Mouse (Mus musculus) intestine, embryonic 15.5 days (tissue): Measurements from ENCODE around the gene Map3k6. TPM values are rescaled to one million over a fixed set of nuclear protein-coding genes. Genes with fewer than 3 reads are reported as not detected.

Experiments
- ATAC-seq: fragments of 200-750 bp; cut with Nextera tagmentation; 2 replicates; pipeline ENCODE4 v1.8.0; 2017; ENCODE audit warnings: moderate TSS enrichment, moderate library complexity
- H3K27ac ChIP-seq: fragments of 300-500 bp; sonication (generic); 2 replicates; pipeline ENCODE4 v1.5.1; 2015; ENCODE audit warnings: mild to moderate bottlenecking, inconsistent platforms
- H3K27me3 ChIP-seq: fragments of 300-500 bp; sonication (generic); replicated peaks from 2 replicates; pipeline ENCODE4 v1.6.1; 2015; ENCODE audit warnings: inconsistent platforms
- H3K36me3 ChIP-seq: fragments of 300-500 bp; sonication (generic); 2 replicates; pipeline ENCODE4 v1.6.1; 2015; ENCODE audit warnings: inconsistent platforms
- H3K4me1 ChIP-seq: fragments of 300-500 bp; sonication (generic); replicated peaks from 2 replicates; pipeline ENCODE4 v1.6.1; 2015; ENCODE audit warnings: inconsistent platforms
- H3K4me2 ChIP-seq: fragments of 300-500 bp; sonication (generic); replicated peaks from 2 replicates; pipeline ENCODE4 v1.6.1; 2015; ENCODE audit warnings: mild to moderate bottlenecking, inconsistent platforms
- H3K4me3 ChIP-seq: fragments of 300-500 bp; sonication (generic); replicated peaks from 2 replicates; pipeline ENCODE4 v1.5.1; 2015; ENCODE audit warnings: inconsistent platforms
- H3K9ac ChIP-seq: fragments of 300-500 bp; sonication (generic); 2 replicates; pipeline ENCODE4 v1.6.1; 2015; ENCODE audit warnings: inconsistent platforms
- H3K9me3 ChIP-seq: fragments of 300-500 bp; sonication (generic); 2 replicates; pipeline ENCODE4 v1.6.1; 2016; ENCODE audit warnings: inconsistent platforms
- WGBS: fragments of 180-500 bp; shearing (Covaris S2); methylation state at CpG from one replicate; pipeline ENCODE4 v1.1.7; 2015; 5-methylcytosine and 5-hydroxymethylcytosine counted together
- polyA plus RNA-seq: library from polyadenylated mRNA; unstranded; fragments of >200 nt; fragmentation: Nextera tagmentation; extraction: Ambion mirVana; gene quantifications from 2 replicates; pipeline ENCODE4 v1.2.1, GENCODE M21; 2015

The Map3k6 gene
- polyA plus RNA-seq, 1 experiment from 2014 or later, result 3.0 TPM

DNA sequence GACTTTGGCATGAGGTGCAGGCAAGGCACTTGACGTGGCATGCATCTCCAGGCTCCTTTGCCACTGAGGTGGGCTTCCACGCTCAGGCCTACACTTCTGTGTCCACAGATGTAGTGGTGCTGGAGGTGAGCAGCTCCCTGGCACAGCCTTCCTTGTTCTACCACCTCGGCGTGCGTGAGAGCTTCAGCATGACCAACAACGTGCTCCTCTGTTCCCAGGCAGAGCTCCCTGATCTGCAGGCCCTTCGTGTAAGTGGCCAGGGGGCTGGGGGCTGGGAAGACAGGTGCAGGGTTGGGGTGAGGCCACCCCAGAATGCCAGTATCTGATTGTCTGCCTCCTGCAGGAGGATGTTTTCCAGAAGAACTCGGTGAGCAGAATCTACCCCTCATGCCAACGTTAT is 2.1 kb downstream of the Map3k6 start:
- H3K9ac ChIP-seq, result no peak overlapping the region
- no peaks in the 10 kb centered on the region for H3K9me3 ChIP-seq
- H3K27ac ChIP-seq, result no peak overlapping the region
- no peaks in the 10 kb centered on the region for H3K36me3 ChIP-seq
- no peak overlapping the region for H3K4me3 ChIP-seq
- peaks cover 24% of the 10 kb centered on the region for H3K27me3 ChIP-seq
- H3K4me1 ChIP-seq, result peaks cover 10% of the 10 kb centered on the region; the same call in 1 of the 2 replicates
- WGBS, result 69% methylated on average over 9 of the region's 9 CpGs
- no peak overlapping the region for H3K4me2 ChIP-seq
- no peak for ATAC-seq

GRCm38 (mm10) chr4:133243538-133243937 is 2.9 kb downstream of the Map3k6 start:
- 28% methylated on average over 12 of the region's 13 CpGs for WGBS
- Histone ChIP-seq H3K27me3 (peaks cover 24% of the 10 kb centered on the region), H3K27ac (no peak overlapping the region), H3K9me3 (no peaks in the 10 kb centered on the region), H3K36me3 (no peaks in the 10 kb centered on the region), H3K9ac (no peak overlapping the region), H3K4me1 (peaks cover 10% of the 10 kb centered on the region; the same call in 1 of the 2 replicates), H3K4me2 (0 out of 2 replicates have a peak overlapping the region, but pooled peaks have one; percentile 14), H3K4me3 (no peak overlapping the region)
- ATAC-seq, result no peak

DNA sequence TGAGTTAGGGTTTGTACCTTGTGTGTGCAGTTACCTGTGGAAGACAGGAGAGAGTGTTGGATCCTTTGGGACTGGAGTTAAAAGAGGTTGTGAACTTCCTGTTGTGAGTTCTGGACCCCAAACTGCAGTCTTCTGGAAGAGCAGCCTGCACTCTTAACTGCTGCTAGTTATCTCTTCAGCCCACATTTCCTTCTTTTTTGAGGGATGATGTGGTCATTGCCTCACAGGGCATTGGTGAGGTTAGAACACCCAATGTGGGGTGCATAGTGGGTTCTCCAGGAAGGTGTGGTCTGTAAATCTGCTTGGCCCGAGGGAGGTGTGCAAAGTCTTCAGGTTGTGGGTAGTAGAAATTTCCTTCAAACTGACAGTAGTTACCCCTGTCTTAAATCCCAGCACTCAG is 3.7 kb downstream of the Map3k6 start:
- H3K4me1 ChIP-seq, result peaks cover 10% of the 10 kb centered on the region; the same call in 1 of the 2 replicates
- H3K27me3 ChIP-seq, result peaks cover 29% of the 10 kb centered on the region
- 74% methylated on average over 1 of the region's 1 CpGs for WGBS
- H3K36me3 ChIP-seq, result no peaks in the 10 kb centered on the region
- no peaks in the 10 kb centered on the region for H3K9me3 ChIP-seq
- no peak for ATAC-seq
- H3K9ac ChIP-seq, result no peak overlapping the region
- no peak overlapping the region for H3K4me3 ChIP-seq
- H3K27ac ChIP-seq, result no peak overlapping the region
- no peak overlapping the region for H3K4me2 ChIP-seq

- ATAC-seq, result no peak
- H3K27ac ChIP-seq, result no peak overlapping the region
- H3K4me3 ChIP-seq, result no peak overlapping the region
- H3K9ac ChIP-seq, result no peak overlapping the region
- peaks cover 16% of the 10 kb centered on the region for H3K4me1 ChIP-seq
- H3K4me2 ChIP-seq, result no peak overlapping the region
- WGBS, result 27% methylated on average over 15 of the region's 15 CpGs
- H3K36me3 ChIP-seq, result no peaks in the 10 kb centered on the region
- H3K9me3 ChIP-seq, result no peaks in the 10 kb centered on the region
- H3K27me3 ChIP-seq, result peaks cover 54% of the 10 kb centered on the region
These were observed 6.5 kb downstream of the Map3k6 start for GRCm38 (mm10) chr4:133247072-133247471.

DNA sequence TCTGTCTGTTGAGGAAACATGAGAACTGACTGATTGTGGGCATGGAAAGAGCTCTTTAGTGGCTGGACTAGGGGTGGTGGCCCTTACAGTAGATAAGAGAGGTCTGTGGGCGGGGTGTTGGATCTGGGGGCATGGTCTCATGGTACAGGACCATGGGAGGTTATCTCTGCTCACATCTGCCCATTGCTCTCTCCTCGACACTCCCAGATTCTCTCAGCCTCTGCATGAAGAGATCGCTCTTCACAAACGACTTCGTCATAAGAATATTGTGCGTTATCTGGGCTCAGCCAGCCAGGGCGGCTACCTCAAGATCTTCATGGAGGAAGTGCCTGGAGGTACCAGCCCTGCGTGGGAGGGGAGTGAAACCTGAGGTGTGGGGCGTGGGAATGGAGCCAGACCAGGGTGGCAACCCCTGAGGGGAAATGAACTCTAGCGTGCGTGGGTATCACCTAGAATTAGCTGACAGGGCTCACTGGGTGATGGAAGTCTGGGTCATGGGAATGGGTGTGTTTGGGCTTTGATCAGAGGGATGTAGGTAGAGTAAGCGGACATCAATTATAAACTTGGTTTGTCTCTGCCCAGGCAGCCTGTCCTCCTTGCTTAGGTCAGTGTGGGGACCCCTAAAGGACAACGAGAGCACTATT is 7.3 kb downstream of the Map3k6 start:
- Histone ChIP-seq H3K4me3 (no peak overlapping the region), H3K27ac (no peak overlapping the region), H3K27me3 (peaks cover 51% of the 10 kb centered on the region), H3K36me3 (no peaks in the 10 kb centered on the region), H3K4me2 (no peak overlapping the region), H3K9me3 (no peaks in the 10 kb centered on the region), H3K9ac (no peak overlapping the region), H3K4me1 (peaks cover 11% of the 10 kb centered on the region)
- 59% methylated on average over 13 of the region's 13 CpGs for WGBS
- no peak; the same call in 1 of the 2 replicates for ATAC-seq

- Histone ChIP-seq H3K4me1 (peaks cover 12% of the 10 kb centered on the region), H3K27me3 (peaks cover 53% of the 10 kb centered on the region), H3K4me2 (peak overlapping the region; percentile 77), H3K4me3 (peak overlapping the region; percentile 37), H3K9me3 (no peaks in the 10 kb centered on the region), H3K27ac (no peak overlapping the region), H3K9ac (peak overlapping the region; percentile 32; the same call in 1 of the 2 replicates), H3K36me3 (no peaks in the 10 kb centered on the region)
- 4% methylated on average over 22 of the region's 22 CpGs for WGBS
- peak; percentile 67 for ATAC-seq
These were observed 10.0 kb downstream of the Map3k6 start for GRCm38 (mm10) chr4:133250609-133251008.

DNA sequence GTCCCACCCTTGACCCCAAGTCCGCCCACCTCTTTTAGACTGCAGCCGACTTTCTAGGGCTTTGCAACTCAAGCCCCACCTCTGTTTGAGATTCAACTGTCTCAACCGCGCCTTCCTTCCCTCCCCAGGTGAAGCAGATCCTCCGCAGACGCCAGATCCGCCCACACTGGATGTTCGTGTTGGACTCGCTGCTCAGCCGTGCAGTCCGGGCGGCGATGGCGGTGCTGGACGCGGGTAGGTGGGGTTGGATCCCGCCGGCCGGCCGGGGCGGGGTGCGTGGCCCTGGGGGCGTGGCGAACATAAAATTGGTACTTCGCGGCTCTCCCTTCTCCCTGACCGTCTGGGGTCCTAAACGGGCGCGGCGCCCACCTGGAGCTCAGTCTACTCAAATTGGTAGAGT is 10.6 kb downstream of the Map3k6 start:
- H3K9me3 ChIP-seq, result no peaks in the 10 kb centered on the region
- peak overlapping the region; percentile 37 for H3K4me3 ChIP-seq
- no peak overlapping the region for H3K27ac ChIP-seq
- H3K9ac ChIP-seq, result peak overlapping the region; percentile 32; the same call in 1 of the 2 replicates
- no peaks in the 10 kb centered on the region for H3K36me3 ChIP-seq
- H3K27me3 ChIP-seq, result peaks cover 52% of the 10 kb centered on the region
- peaks cover 12% of the 10 kb centered on the region for H3K4me1 ChIP-seq
- WGBS, result 4% methylated on average over 31 of the region's 31 CpGs
- peak overlapping the region; percentile 77 for H3K4me2 ChIP-seq
- peak; percentile 38; the same call in 1 of the 2 replicates for ATAC-seq

DNA sequence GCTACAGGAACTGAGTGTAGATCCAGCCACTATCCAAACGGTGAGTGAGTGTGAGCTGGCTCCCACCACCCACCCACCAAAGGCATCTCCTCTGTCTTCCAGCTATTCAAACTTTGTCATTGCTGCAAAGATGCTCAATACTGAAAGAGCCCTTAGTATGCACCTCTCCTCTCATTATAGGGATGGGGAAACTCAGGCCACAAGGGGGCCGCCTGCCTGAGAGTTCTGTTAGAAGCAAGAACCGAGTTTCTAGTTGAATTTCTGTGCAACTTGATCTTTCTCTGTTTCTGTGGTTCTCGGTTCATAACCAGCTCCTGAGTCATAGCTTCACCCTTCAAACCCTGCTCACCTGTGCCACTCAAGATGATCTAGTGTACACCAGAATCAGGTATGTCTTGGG is 11.5 kb downstream of the Map3k6 start:
- WGBS, result 59% methylated on average over 4 of the region's 4 CpGs
- Histone ChIP-seq H3K4me2 (no peak overlapping the region), H3K36me3 (no peaks in the 10 kb centered on the region), H3K4me3 (no peak overlapping the region), H3K27ac (no peak overlapping the region), H3K27me3 (peaks cover 49% of the 10 kb centered on the region), H3K9ac (no peak overlapping the region), H3K9me3 (no peaks in the 10 kb centered on the region), H3K4me1 (peaks cover 17% of the 10 kb centered on the region)
- ATAC-seq, result no peak

DNA sequence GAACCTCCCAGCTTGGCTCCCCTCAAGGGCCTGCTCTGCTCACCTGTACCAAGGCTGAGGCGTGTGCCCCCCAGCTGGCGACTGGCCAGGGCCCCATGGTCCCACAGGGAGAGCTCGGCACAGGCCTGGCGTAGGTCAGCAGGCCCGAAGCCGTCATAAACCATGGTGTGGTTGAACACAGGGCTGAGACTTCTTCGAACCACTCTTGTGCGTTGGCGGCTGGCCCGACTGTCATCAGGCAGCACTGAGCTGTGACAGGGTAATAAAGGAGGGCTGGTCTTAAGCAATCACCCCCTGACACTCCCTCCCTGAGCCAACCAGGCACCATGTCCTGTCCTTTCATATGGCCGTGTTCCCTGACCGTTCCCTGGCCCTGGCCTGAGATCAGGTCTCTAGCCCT is 12.8 kb downstream of the Map3k6 start:
- no peak overlapping the region for H3K27ac ChIP-seq
- H3K27me3 ChIP-seq, result peaks cover 45% of the 10 kb centered on the region
- no peak overlapping the region for H3K4me2 ChIP-seq
- H3K4me3 ChIP-seq, result no peak overlapping the region
- 48% methylated on average over 12 of the region's 12 CpGs for WGBS
- H3K36me3 ChIP-seq, result no peaks in the 10 kb centered on the region
- peaks cover 22% of the 10 kb centered on the region for H3K4me1 ChIP-seq
- no peaks in the 10 kb centered on the region for H3K9me3 ChIP-seq
- H3K9ac ChIP-seq, result no peak overlapping the region
- 0 out of 2 replicates have a peak, but pooled peaks have one; percentile 18 for ATAC-seq

- H3K4me3 ChIP-seq, result no peak overlapping the region
- H3K4me2 ChIP-seq, result no peak overlapping the region
- H3K27ac ChIP-seq, result no peak overlapping the region
- ATAC-seq, result no peak
- H3K9ac ChIP-seq, result no peak overlapping the region
- peaks cover 30% of the 10 kb centered on the region for H3K27me3 ChIP-seq
- H3K36me3 ChIP-seq, result no peaks in the 10 kb centered on the region
- no peaks in the 10 kb centered on the region for H3K9me3 ChIP-seq
- peaks cover 22% of the 10 kb centered on the region for H3K4me1 ChIP-seq
- WGBS, result 61% methylated on average over 6 of the region's 6 CpGs
These were observed 14.8 kb downstream of the Map3k6 start for GRCm38 (mm10) chr4:133255392-133255791.

GRCm38 (mm10) chr4:133256820-133257219 is 16.2 kb downstream of the Map3k6 start:
- H3K9ac ChIP-seq, result 0 out of 2 replicates have a peak overlapping the region, but pooled peaks have one; percentile 10
- ATAC-seq, result peak; percentile 62
- H3K4me3 ChIP-seq, result no peak overlapping the region; the same call in 1 of the 2 replicates

GRCm38 (mm10) chr4:133257230-133257629 is 16.6 kb downstream of the Map3k6 start:
- ATAC-seq, result peak; percentile 73
- WGBS, result 26% methylated on average over 12 of the region's 12 CpGs

More at GRCm38 (mm10) chr4:133256820-133257219, 16.2 kb downstream of the Map3k6 start:
- no peaks in the 10 kb centered on the region for H3K36me3 ChIP-seq
- peaks cover 17% of the 10 kb centered on the region for H3K27me3 ChIP-seq
- H3K4me2 ChIP-seq, result peak overlapping the region; percentile 51
- peaks cover 13% of the 10 kb centered on the region for H3K4me1 ChIP-seq
- 17% methylated on average over 24 of the region's 24 CpGs for WGBS
- H3K9me3 ChIP-seq, result no peaks in the 10 kb centered on the region
- no peak overlapping the region for H3K27ac ChIP-seq

More at GRCm38 (mm10) chr4:133257230-133257629, 16.6 kb downstream of the Map3k6 start:
- H3K4me1 ChIP-seq, result peaks cover 13% of the 10 kb centered on the region
- no peak overlapping the region for H3K27ac ChIP-seq
- peak overlapping the region; percentile 51 for H3K4me2 ChIP-seq
- no peaks in the 10 kb centered on the region for H3K9me3 ChIP-seq
- no peak overlapping the region; the same call in 1 of the 2 replicates for H3K4me3 ChIP-seq
- no peaks in the 10 kb centered on the region for H3K36me3 ChIP-seq
- peaks cover 13% of the 10 kb centered on the region for H3K27me3 ChIP-seq
- H3K9ac ChIP-seq, result 0 out of 2 replicates have a peak overlapping the region, but pooled peaks have one; percentile 10
